Mouse (Mus musculus) stomach, postnatal 0 days (tissue): ENCODE data around the gene Amd1. TPM values are rescaled to one million over a fixed set of nuclear protein-coding genes. Genes with fewer than 3 reads are reported as not detected.

ENCODE experiments used
- ATAC-seq: fragments of 200-750 bp; cut with Nextera tagmentation; 2 replicates; pipeline ENCODE4 v1.8.0; 2017; ENCODE audit not compliant: low FRiP score, low TSS enrichment
- DNase-seq: peaks from one replicate; pipeline ENCODE4 v3.0.0-alpha.2; 2016; ENCODE audit warnings: low spot score
- H3K27ac ChIP-seq: fragments of 300-500 bp; sonication (generic); replicated peaks from 2 replicates; pipeline ENCODE4 v1.5.1; 2014; ENCODE audit warnings: mild to moderate bottlenecking, control low read depth
- H3K27me3 ChIP-seq: fragments of 300-500 bp; sonication (generic); 2 replicates; pipeline ENCODE4 v1.6.1; 2014; ENCODE audit warnings: low read length; ENCODE audit not compliant: control insufficient read depth, insufficient read depth
- H3K36me3 ChIP-seq: fragments of 300-500 bp; sonication (generic); 2 replicates; pipeline ENCODE4 v1.6.1; 2014; ENCODE audit warnings: low read length, mixed read lengths; ENCODE audit not compliant: control insufficient read depth, insufficient read depth
- H3K4me1 ChIP-seq: fragments of 300-500 bp; sonication (generic); replicated peaks from 2 replicates; pipeline ENCODE4 v1.6.1; 2014; ENCODE audit warnings: antibody characterized with exemption; ENCODE audit not compliant: control insufficient read depth, insufficient read depth
- H3K4me2 ChIP-seq: fragments of 300-500 bp; sonication (generic); replicated peaks from 2 replicates; pipeline ENCODE4 v1.6.1; 2014; ENCODE audit warnings: low read depth, mild to moderate bottlenecking, control low read depth, moderate library complexity
- H3K4me3 ChIP-seq: fragments of 300-500 bp; sonication (generic); 2 replicates; pipeline ENCODE4 v1.5.1; 2014; ENCODE audit warnings: low read depth, low read length, control low read depth
- H3K9ac ChIP-seq: fragments of 300-500 bp; sonication (generic); 2 replicates; pipeline ENCODE4 v1.6.1; 2014; ENCODE audit warnings: mild to moderate bottlenecking, low read length, control low read depth, mixed read lengths
- H3K9me3 ChIP-seq: fragments of 300-500 bp; sonication (generic); 2 replicates; pipeline ENCODE4 v1.6.1; 2016; ENCODE audit warnings: low read length; ENCODE audit not compliant: control insufficient read depth
- CTCF ChIP-seq: IDR thresholded peaks from 2 replicates; pipeline ENCODE4 v1.5.1; 2016; ENCODE audit warnings: antibody characterized with exemption, low read depth, mild to moderate bottlenecking, moderate library complexity
- EP300 ChIP-seq: optimal IDR thresholded peaks from 2 replicates; pipeline ENCODE3; 2016; ENCODE audit warnings: antibody characterized with exemption
- WGBS: fragments of 180-500 bp; shearing (Covaris S2); extraction: QIAGEN DNeasy Blood & Tissue Kit; methylation state at CpG from one replicate; pipeline ENCODE4 v1.1.7; 2014; 5-methylcytosine and 5-hydroxymethylcytosine counted together
- polyA plus RNA-seq: library from polyadenylated mRNA; unstranded; fragments of >200 nt; fragmentation: Nextera tagmentation; extraction: Ambion mirVana; gene quantifications from 2 replicates; pipeline ENCODE4 v1.2.1, GENCODE M21; 2015

Gene Amd1
- polyA plus RNA-seq, 1 experiment from 2014 or later, result 48.0 TPM

- Histone ChIP-seq H3K27me3 (no peaks in the 10 kb centered on the region), H3K36me3 (no peaks in the 10 kb centered on the region), H3K9me3 (no peaks in the 10 kb centered on the region), H3K4me3 (no peak overlapping the region), H3K9ac (no peak overlapping the region), H3K27ac (no peak overlapping the region), H3K4me2 (peak overlapping the region; percentile 46; the same call in 1 of the 2 replicates), H3K4me1 (0 out of 2 replicates have a peak, but pooled peaks cover 4% of the 10 kb centered on the region)
- ATAC-seq, result no peak
- TF ChIP-seq CTCF, result no peak; the same call in 1 of the 2 replicates
- TF ChIP-seq EP300, result no peak
- DNase-seq, result no peak
- 49% methylated on average over 9 of the region's 9 CpGs for WGBS
These were observed 45.5 kb upstream of the Amd1 start for GRCm38 (mm10) chr10:40347461-40347954.

GRCm38 (mm10) chr10:40346776-40347403 is 44.9 kb upstream of the Amd1 start:
- Histone ChIP-seq H3K4me3 (no peak overlapping the region), H3K4me1 (0 out of 2 replicates have a peak, but pooled peaks cover 4% of the 10 kb centered on the region), H3K27me3 (no peaks in the 10 kb centered on the region), H3K9me3 (no peaks in the 10 kb centered on the region), H3K4me2 (no peak overlapping the region), H3K27ac (no peak overlapping the region), H3K9ac (no peak overlapping the region), H3K36me3 (no peaks in the 10 kb centered on the region)
- TF ChIP-seq EP300 (no peak), CTCF (no peak)
- DNase-seq (no peak), ATAC-seq (no peak)
- WGBS, result 79% methylated on average over 3 of the region's 3 CpGs

- DNase-seq (no peak), ATAC-seq (peak; percentile 33)
- Histone ChIP-seq H3K4me3 (no peak overlapping the region), H3K4me1 (no peaks in the 10 kb centered on the region), H3K36me3 (no peaks in the 10 kb centered on the region), H3K9ac (no peak overlapping the region), H3K27ac (0 out of 2 replicates have a peak overlapping the region, but pooled peaks have one; percentile 45), H3K4me2 (no peak overlapping the region), H3K27me3 (no peaks in the 10 kb centered on the region), H3K9me3 (no peaks in the 10 kb centered on the region)
- TF ChIP-seq CTCF, result no peak
- no peak for TF ChIP-seq EP300
- 45% methylated on average over 4 of the region's 4 CpGs for WGBS
These were observed 40.0 kb upstream of the Amd1 start for GRCm38 (mm10) chr10:40342036-40342435.

- no peaks in the 10 kb centered on the region for H3K36me3 ChIP-seq
- WGBS, result 26% methylated on average over 13 of the region's 13 CpGs
- DNase-seq (peak; percentile 53), ATAC-seq (peak; percentile 76)
- no peak within 1 kb of the TSS for H3K4me3 ChIP-seq
- TF ChIP-seq CTCF (no peak), EP300 (no peak)
- H3K27me3 ChIP-seq, result no peaks in the 10 kb centered on the region
- H3K27ac ChIP-seq, result peak within 1 kb of the TSS; percentile 82
- H3K9ac ChIP-seq, result no peak within 1 kb of the TSS
- no peaks in the 10 kb centered on the region for H3K4me1 ChIP-seq
- no peak within 1 kb of the TSS for H3K4me2 ChIP-seq
- no peaks in the 10 kb centered on the region for H3K9me3 ChIP-seq
These were observed 37.5 kb upstream of the Amd1 start, which contains the start of gene Cdk19 for GRCm38 (mm10) chr10:40339351-40339964. Cdk19 (plus strand) TSS chr10:40339564.

- Histone ChIP-seq H3K9me3 (no peaks in the 10 kb centered on the region), H3K27me3 (no peaks in the 10 kb centered on the region), H3K27ac (no peak overlapping the region), H3K36me3 (no peaks in the 10 kb centered on the region), H3K4me3 (no peak overlapping the region), H3K9ac (no peak overlapping the region), H3K4me2 (no peak overlapping the region), H3K4me1 (no peaks in the 10 kb centered on the region)
- TF ChIP-seq CTCF, result no peak
- no peak for TF ChIP-seq EP300
- 64% methylated on average over 6 of the region's 6 CpGs for WGBS
- ATAC-seq, result no peak
- no peak for DNase-seq
These were observed 30.9 kb upstream of the Amd1 start for GRCm38 (mm10) chr10:40332864-40333263.

- H3K4me1 ChIP-seq, result no peaks in the 10 kb centered on the region
- DNase-seq, result no peak
- 84% methylated on average over 1 of the region's 1 CpGs for WGBS
- H3K4me3 ChIP-seq, result no peak overlapping the region
- H3K9ac ChIP-seq, result no peak overlapping the region
- no peak overlapping the region for H3K4me2 ChIP-seq
- no peaks in the 10 kb centered on the region for H3K36me3 ChIP-seq
- ATAC-seq, result no peak
- H3K27me3 ChIP-seq, result no peaks in the 10 kb centered on the region
- no peak overlapping the region for H3K27ac ChIP-seq
- no peaks in the 10 kb centered on the region for H3K9me3 ChIP-seq
- no peak for TF ChIP-seq EP300
- peak; percentile 42 for TF ChIP-seq CTCF
These were observed 28.3 kb upstream of the Amd1 start for GRCm38 (mm10) chr10:40330262-40330661.
